12 mouse cellular contexts compared by ENCODE assay signal in genomic region chr7:100805391-100805790, GRCm38 (mm10). TPM values are rescaled to one million over a fixed set of nuclear protein-coding genes. Genes with fewer than 3 reads are reported as not detected.
DNase-seq lines count a peak whose midpoint lies in the region; ATAC-seq lines count a peak whose summit lies in the region.
"Had no signal": no experiment of that assay in that cellular context is flagged by ENCODE, and none has a peak within 500 bp of the region (broad histone marks: within the 10 kb centered on the region; RNA-seq: fewer than 3 reads in every experiment).

No protein-coding gene starts in this region.

- H3K36me3 ChIP-seq in kidney, embryonic 15.5 days, result peaks cover 2% of the 10 kb centered on the region; the same call in 1 of the 2 replicates
- H3K36me3 ChIP-seq: heart, embryonic 13.5 days had no signal

- H3K9ac ChIP-seq in kidney, embryonic 15.5 days, result no peak overlapping the region
- H3K9ac ChIP-seq: heart, embryonic 13.5 days had no signal

- no peaks in the 10 kb centered on the region for H3K27me3 ChIP-seq in kidney, embryonic 15.5 days
- H3K27me3 ChIP-seq: heart, embryonic 13.5 days had no signal

- H3K4me3 ChIP-seq in kidney, embryonic 15.5 days (replicated peaks), result no peak overlapping the region
- H3K4me3 ChIP-seq: heart, embryonic 13.5 days had no signal

- no peaks in the 10 kb centered on the region for H3K4me1 ChIP-seq in kidney, embryonic 15.5 days

- no peak for ATAC-seq in kidney, embryonic 15.5 days (replicated peaks; ENCODE audit: low FRiP score)
- ATAC-seq: forebrain, embryonic 16.5 days had no signal

- H3K27ac ChIP-seq in kidney, embryonic 15.5 days, result no peak overlapping the region
- H3K27ac ChIP-seq: heart, embryonic 13.5 days had no signal

- DNase-seq in cerebellum, postnatal 25 days, result peak; percentile 23 to 61
- DNase-seq in cerebellum, adult 11 months, result no peak
- DNase-seq in kidney, adult 8-10 months, result peak; percentile 21 to 29
- peak; percentile 72 for DNase-seq in brain, adult 2 months (ENCODE audit: low read depth, low spot score)
- peak; percentile 23 for DNase-seq in kidney, postnatal 14 days
- DNase-seq in lung, postnatal 25 days (ENCODE audit: low spot score), result no peak
- DNase-seq: adrenal gland, postnatal 36 days; left cerebral cortex, postnatal 4 days; lung, postnatal 36 days had no signal

- no peaks in the 10 kb centered on the region for H3K9me3 ChIP-seq in kidney, embryonic 15.5 days (replicated peaks)
- H3K9me3 ChIP-seq: heart, embryonic 13.5 days had no signal

- WGBS in kidney, embryonic 15.5 days, result 68% methylated on average over 2 of the region's 2 CpGs

- no peak overlapping the region for H3K4me2 ChIP-seq in kidney, embryonic 15.5 days
- H3K4me2 ChIP-seq: heart, embryonic 13.5 days had no signal

RNA-seq across cellular contexts. Expression of gene Relt, which starts 57.9 kb away (rescaled TPM):
- polyA plus RNA-seq in kidney, embryonic 15.5 days (2015; fragmentation: Nextera tagmentation; extraction: Ambion mirVana), result 3.8 and 4.9 TPM in 2 replicates

Comparison
In these comparisons a context has a peak if more than half of its experiments do, and no peak if none do; other contexts are left out.
1. DNase-seq: peak in cerebellum, postnatal 25 days (2 of 2), kidney, adult 8-10 months (2 of 2), brain, adult 2 months (single experiment) and kidney, postnatal 14 days (single experiment); none in cerebellum, adult 11 months (single experiment) and lung, postnatal 25 days (single experiment).